ENCODE assay signal across 8 mouse cellular contexts in genomic region chr5:43781423-43781976, GRCm38 (mm10). TPM values are rescaled to one million over a fixed set of nuclear protein-coding genes. Genes with fewer than 3 reads are reported as not detected.
DNase-seq lines count a peak whose midpoint lies in the region; ATAC-seq lines count a peak whose summit lies in the region.

No protein-coding gene starts in this region.

- no peaks in the 10 kb centered on the region for H3K36me3 ChIP-seq in embryonic facial prominence, embryonic 13.5 days
- H3K36me3 ChIP-seq in liver, embryonic 15.5 days (replicated peaks): no peaks in the 10 kb centered on the region
- H3K36me3 ChIP-seq in neural tube, embryonic 12.5 days: no peaks in the 10 kb centered on the region

- no peak; the same call in 1 of the 2 replicates for ATAC-seq in embryonic facial prominence, embryonic 13.5 days (ENCODE audit: insufficient number of reproducible peaks, insufficient read depth, low FRiP score, low TSS enrichment, low read depth)
- peak; percentile 63 for ATAC-seq in liver, embryonic 15.5 days (ENCODE audit: insufficient read depth)
- peak; percentile 75 for ATAC-seq in neural tube, embryonic 12.5 days (ENCODE audit: low FRiP score, low read depth)

- H3K9ac ChIP-seq in embryonic facial prominence, embryonic 13.5 days: peak overlapping the region; percentile 95
- peak overlapping the region; percentile 92 for H3K9ac ChIP-seq in liver, embryonic 15.5 days
- H3K9ac ChIP-seq in neural tube, embryonic 12.5 days: peak overlapping the region; percentile 95

- peak overlapping the region; percentile 95 for H3K27ac ChIP-seq in embryonic facial prominence, embryonic 13.5 days
- peak overlapping the region; percentile 77 for H3K27ac ChIP-seq in liver, embryonic 15.5 days (replicated peaks)
- peak overlapping the region; percentile 92 for H3K27ac ChIP-seq in neural tube, embryonic 12.5 days

- H3K4me2 ChIP-seq in embryonic facial prominence, embryonic 13.5 days: peak overlapping the region; percentile 77
- peak overlapping the region; percentile 91 for H3K4me2 ChIP-seq in liver, embryonic 15.5 days
- peak overlapping the region; percentile 72 for H3K4me2 ChIP-seq in neural tube, embryonic 12.5 days (replicated peaks)

- WGBS in embryonic facial prominence, embryonic 13.5 days: 1% methylated on average over 50 of the region's 61 CpGs
- WGBS in liver, embryonic 15.5 days (ENCODE audit: insufficient replicate concordance): under 1% methylated on average over 56 of the region's 61 CpGs
- under 1% methylated on average over 48 of the region's 61 CpGs for WGBS in neural tube, embryonic 12.5 days

- DNase-seq in lung, adult 18-20 months: peak; percentile 34 to 45
- no peak for DNase-seq in lung, postnatal 25 days (ENCODE audit: low spot score)
- DNase-seq in T-cell, adult 2 months (ENCODE audit: low spot score): peak; percentile 19
- peak; percentile 49 for DNase-seq in heart, postnatal 4 days
- DNase-seq in urinary bladder, postnatal 25 days (ENCODE audit: low spot score): no peak

- H3K4me3 ChIP-seq in embryonic facial prominence, embryonic 13.5 days: peak overlapping the region; percentile 92
- peak overlapping the region; percentile 90 for H3K4me3 ChIP-seq in liver, embryonic 15.5 days (replicated peaks)
- H3K4me3 ChIP-seq in neural tube, embryonic 12.5 days: peak overlapping the region; percentile 71

- no peaks in the 10 kb centered on the region for H3K27me3 ChIP-seq in embryonic facial prominence, embryonic 13.5 days
- H3K27me3 ChIP-seq in liver, embryonic 15.5 days: no peaks in the 10 kb centered on the region
- no peaks in the 10 kb centered on the region for H3K27me3 ChIP-seq in neural tube, embryonic 12.5 days (replicated peaks)

- H3K9me3 ChIP-seq in embryonic facial prominence, embryonic 13.5 days: no peaks in the 10 kb centered on the region
- H3K9me3 ChIP-seq in liver, embryonic 15.5 days (replicated peaks): no peaks in the 10 kb centered on the region
- H3K9me3 ChIP-seq in neural tube, embryonic 12.5 days: no peaks in the 10 kb centered on the region

- peaks cover 9% of the 10 kb centered on the region for H3K4me1 ChIP-seq in embryonic facial prominence, embryonic 13.5 days
- H3K4me1 ChIP-seq in liver, embryonic 15.5 days (replicated peaks): peaks cover 32% of the 10 kb centered on the region
- peaks cover 8% of the 10 kb centered on the region for H3K4me1 ChIP-seq in neural tube, embryonic 12.5 days

RNA-seq across cellular contexts. Expression of gene Bst1, which starts 37.2 kb away (rescaled TPM):
- polyA plus RNA-seq in embryonic facial prominence, embryonic 13.5 days (2015; fragmentation: Nextera tagmentation; extraction: Ambion mirVana): 0.12 TPM in 1 of 2 replicates, not detected in the other
- 1 to 10 TPM in 1 of 2 experiments, under 1 TPM in 1; 0.71 to 2.1 TPM for total RNA-seq in heart, postnatal 4 days (2021)
- 1.5 and 1.8 TPM in 2 replicates for polyA plus RNA-seq in liver, embryonic 15.5 days (2015; fragmentation: Nextera tagmentation; extraction: Ambion mirVana)
- not detected in 2 replicates for polyA plus RNA-seq in neural tube, embryonic 12.5 days (2016; fragmentation: Nextera tagmentation; extraction: Ambion mirVana)

RNA-seq across cellular contexts. Expression of gene Fbxl5, which starts 39.9 kb away (rescaled TPM):
- polyA plus RNA-seq in embryonic facial prominence, embryonic 13.5 days (2015; fragmentation: Nextera tagmentation; extraction: Ambion mirVana): 57.2 and 60.4 TPM in 2 replicates
- 10 to 100 TPM; 35.7 to 37.8 TPM for total RNA-seq in heart, postnatal 4 days (2021)
- polyA plus RNA-seq in liver, embryonic 15.5 days (2015; fragmentation: Nextera tagmentation; extraction: Ambion mirVana): 18.7 and 20.0 TPM in 2 replicates
- polyA plus RNA-seq in neural tube, embryonic 12.5 days (2016; fragmentation: Nextera tagmentation; extraction: Ambion mirVana): 59.4 and 60.1 TPM in 2 replicates

Comparison
In these comparisons a context has a peak if more than half of its experiments do, and no peak if none do; other contexts are left out.
1. DNase-seq: peak in lung, adult 18-20 months (2 of 2), T-cell, adult 2 months (single experiment) and heart, postnatal 4 days (single experiment); none in lung, postnatal 25 days (single experiment) and urinary bladder, postnatal 25 days (single experiment).
2. Peak in every context shown above with its lines, with median percentiles within 50 percentile points of each other: H3K27ac ChIP-seq, H3K4me2 ChIP-seq, H3K4me3 ChIP-seq and H3K9ac ChIP-seq.